Mouse (Mus musculus) E14TG2a.4 (cell line): ENCODE measurements at regions not wholly inside any gene's neighbourhood (a gene's known extent, or its start where the extent isn't known, plus 50 kb on each side); places are given as distances from the start of the nearest gene placed in this dataset.

ENCODE experiments used
- H3K27me3 ChIP-seq: 2 replicates; pipeline ENCODE4 v1.6.1; 2014; ENCODE audit warnings: low read length, control low read depth; ENCODE audit not compliant: insufficient read depth
- H3K36me3 ChIP-seq: 2 replicates; pipeline ENCODE4 v1.6.1; 2014; ENCODE audit warnings: low read length, control low read depth; ENCODE audit not compliant: insufficient read depth
- H3K4me1 ChIP-seq: replicated peaks from 2 replicates; pipeline ENCODE4 v1.6.1; 2014; ENCODE audit warnings: low read depth, low read length, control low read depth
- H3K4me3 ChIP-seq: replicated peaks from 2 replicates; pipeline ENCODE4 v1.5.1; 2014; ENCODE audit warnings: mild to moderate bottlenecking, low read length
- H3K9me3 ChIP-seq: 2 replicates; pipeline ENCODE4 v1.6.1; 2014; ENCODE audit warnings: low read length, control low read depth
- CTCF ChIP-seq: conservative IDR thresholded peaks from 2 replicates; pipeline ENCODE4 v1.5.1; 2014; ENCODE audit warnings: low read length
- NANOG ChIP-seq: IDR thresholded peaks from 2 replicates; pipeline ENCODE4 v1.6.1; 2014; ENCODE audit warnings: borderline replicate concordance, low read length, mixed read lengths
- POU5F1 ChIP-seq: IDR thresholded peaks from 2 replicates; pipeline ENCODE4 v1.6.1; 2014; ENCODE audit warnings: low read length, borderline replicate concordance

DNA sequence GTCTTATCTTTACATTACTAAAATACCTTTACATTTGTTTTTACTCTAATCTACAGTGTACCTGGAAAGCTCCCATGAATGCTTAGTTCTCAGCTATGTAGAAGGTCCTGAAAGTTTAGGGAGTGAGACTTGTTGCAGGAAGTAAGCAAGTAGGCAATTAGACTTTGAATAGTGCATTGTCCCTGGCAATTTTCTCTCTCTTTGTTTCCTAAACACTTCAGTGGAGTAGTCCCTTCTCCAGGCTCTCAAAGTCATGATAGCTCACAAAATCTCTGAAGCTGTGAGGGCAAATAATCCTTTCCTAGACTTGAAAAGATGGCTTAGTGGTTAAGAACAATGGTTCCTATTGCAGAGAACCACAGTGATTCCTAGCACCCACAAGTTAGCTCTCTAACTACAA lies 495.2 kb upstream of the 1700015G11Rik start:
- no peaks in the 10 kb centered on the region for H3K36me3 ChIP-seq
- no peak for TF ChIP-seq CTCF
- TF ChIP-seq POU5F1 = no peak
- TF ChIP-seq NANOG = no peak
- no peaks in the 10 kb centered on the region for H3K27me3 ChIP-seq
- H3K4me1 ChIP-seq = no peaks in the 10 kb centered on the region
- H3K4me3 ChIP-seq = no peak overlapping the region
- H3K9me3 ChIP-seq = no peaks in the 10 kb centered on the region; the same call in 1 of the 2 replicates

DNA sequence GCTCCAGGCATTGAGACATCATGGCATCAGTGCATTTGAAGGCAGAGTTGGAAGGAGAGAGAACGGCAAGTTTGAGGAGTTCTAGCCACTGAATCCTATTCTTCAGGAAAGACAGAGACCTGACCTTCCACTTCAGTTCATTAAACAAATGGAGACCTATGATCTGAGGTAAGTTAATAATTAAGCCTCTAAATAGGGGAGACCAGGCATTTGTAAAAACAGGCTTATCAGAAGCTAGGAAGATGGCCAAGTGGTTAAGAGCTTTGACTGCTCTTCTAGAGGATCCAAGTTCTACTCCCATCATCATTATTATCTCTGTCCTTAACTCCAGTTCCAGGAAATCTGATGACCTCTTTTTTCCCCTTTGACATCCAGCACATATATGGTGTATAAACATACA lies 492.5 kb upstream of the 1700015G11Rik start:
- Histone ChIP-seq H3K4me1 (no peaks in the 10 kb centered on the region), H3K27me3 (no peaks in the 10 kb centered on the region), H3K4me3 (no peak overlapping the region), H3K36me3 (no peaks in the 10 kb centered on the region), H3K9me3 (no peaks in the 10 kb centered on the region; the same call in 1 of the 2 replicates)
- TF ChIP-seq POU5F1 (no peak), NANOG (no peak), CTCF (no peak)

DNA sequence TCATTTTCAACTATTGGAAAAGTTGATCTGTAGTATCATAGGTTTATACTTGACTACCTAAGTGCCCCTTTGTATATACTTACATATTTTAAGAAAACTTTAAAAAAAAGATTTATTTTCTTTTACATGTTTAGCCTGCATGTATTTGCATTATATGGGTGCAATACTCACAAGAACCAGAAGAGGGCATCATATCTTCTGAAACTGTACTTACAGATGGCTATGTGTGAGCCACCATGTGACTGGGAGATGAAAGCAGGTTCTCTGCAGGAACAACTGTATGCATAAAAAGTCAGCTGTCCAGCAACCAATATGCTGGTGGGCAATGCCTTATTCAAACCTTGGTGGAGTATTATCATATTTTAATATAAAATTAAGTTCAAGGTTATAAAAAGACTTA lies 451.6 kb upstream of the 1700015G11Rik start:
- H3K4me1 ChIP-seq = no peaks in the 10 kb centered on the region
- H3K36me3 ChIP-seq = no peaks in the 10 kb centered on the region
- H3K9me3 ChIP-seq = no peaks in the 10 kb centered on the region
- no peaks in the 10 kb centered on the region for H3K27me3 ChIP-seq
- H3K4me3 ChIP-seq = no peak overlapping the region
- TF ChIP-seq CTCF (peak; percentile 16; the same call in 1 of the 2 replicates), NANOG (no peak), POU5F1 (no peak)

DNA sequence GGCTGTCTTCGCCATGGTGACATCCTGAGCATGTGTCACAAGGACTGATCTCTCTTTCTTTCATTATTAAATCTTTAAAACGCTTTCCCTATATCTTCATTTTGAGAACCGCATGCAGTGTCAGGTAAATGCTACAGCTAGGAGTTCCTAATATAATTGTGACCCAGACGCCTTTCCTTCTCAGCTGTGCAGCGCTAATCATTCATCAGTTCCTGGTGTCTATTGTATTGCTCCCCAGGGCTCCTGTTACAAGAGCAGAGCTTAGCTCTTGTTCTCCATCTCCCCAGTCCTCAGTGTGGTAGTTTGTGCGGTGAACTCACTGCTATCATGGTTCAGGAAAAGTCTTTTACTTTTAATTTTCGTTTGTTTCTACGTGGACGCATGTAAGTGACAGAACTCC lies 451.1 kb upstream of the 1700015G11Rik start:
- Histone ChIP-seq H3K9me3 (no peaks in the 10 kb centered on the region), H3K36me3 (no peaks in the 10 kb centered on the region), H3K4me3 (no peak overlapping the region), H3K4me1 (no peaks in the 10 kb centered on the region), H3K27me3 (no peaks in the 10 kb centered on the region)
- TF ChIP-seq CTCF (no peak), NANOG (no peak), POU5F1 (no peak)
